Mouse (Mus musculus) liver, adult 2 months (tissue): ENCODE results near the gene Abhd12.

ENCODE experiments used
- CTCF ChIP-seq: fragments of 200-500 bp; IDR thresholded peaks from 2 replicates; pipeline ENCODE4 v1.5.1; 2011; ENCODE audit warnings: low read depth, low read length, control low read depth
- POLR2A ChIP-seq: fragments of 200-500 bp; IDR thresholded peaks from 2 replicates; pipeline ENCODE4 v1.6.1; 2011; ENCODE audit warnings: low read length, control low read depth; ENCODE audit not compliant: insufficient read depth; ENCODE audit errors: extremely low read depth

GRCm38 (mm10) chr2:150933482-150933881, 28.9 kb upstream of the Abhd12 start:
- no peak for TF ChIP-seq POLR2A
- TF ChIP-seq CTCF, result no peak
